In genomic region chr11:70075581-70075980, GRCm38 (mm10) we compare ENCODE assay signal across 13 mouse cellular contexts. TPM values are rescaled to one million over a fixed set of nuclear protein-coding genes. Genes with fewer than 3 reads are reported as not detected.
DNase-seq lines count a peak whose midpoint lies in the region; ATAC-seq and TF ChIP-seq lines count a peak whose summit lies in the region.
"Had no signal": no experiment of that assay in that cellular context is flagged by ENCODE, and none has a peak within 500 bp of the region (broad histone marks: within the 10 kb centered on the region; RNA-seq: fewer than 3 reads in every experiment).

No protein-coding gene starts in this region.

- ATAC-seq in liver, postnatal 0 days: peak; percentile 81

- peak overlapping the region; percentile 77 for H3K27ac ChIP-seq in liver, postnatal 0 days (ENCODE audit: low read depth)
- H3K27ac ChIP-seq: hindbrain, embryonic 13.5 days; limb, embryonic 15.5 days had no signal

- no peaks in the 10 kb centered on the region for H3K9me3 ChIP-seq in liver, postnatal 0 days (ENCODE audit: low read length)
- H3K9me3 ChIP-seq: hindbrain, embryonic 13.5 days; limb, embryonic 15.5 days had no signal

- peak; percentile 78 to 87 for DNase-seq in adrenal gland, adult (ENCODE audit: inconsistent age in 2 of 2, low spot score in 1 of 2)
- no peak for DNase-seq in adrenal gland, postnatal 4 days (ENCODE audit: low spot score in 2 of 2)
- peak; percentile 54 for DNase-seq in MEL-GATA-1-ER (ENCODE audit: extremely low read depth, low read depth)
- peak; percentile 68 for DNase-seq in c-Kit-positive CD71-positive TER-119-positive erythroid progenitor cells, embryonic 14.5 days (ENCODE audit: low spot score)
- DNase-seq in liver, postnatal 0 days: peak; percentile 71
- no peak for DNase-seq in left cerebral cortex, postnatal 4 days
- DNase-seq in cerebellum, postnatal 4 days (ENCODE audit: low spot score in 2 of 2): no peak
- no peak for DNase-seq in kidney, adult 9 months
- DNase-seq: kidney, adult 11 months had no signal

- H3K4me2 ChIP-seq in liver, postnatal 0 days (ENCODE audit: low read depth, low read length): 0 out of 2 replicates have a peak overlapping the region, but pooled peaks have one; percentile 38
- H3K4me2 ChIP-seq: limb, embryonic 15.5 days had no signal

- intact Hi-C loops in left cerebral cortex, postnatal 4 days (cut with DNase I): no loop called here

- no peaks in the 10 kb centered on the region for H3K36me3 ChIP-seq in liver, postnatal 0 days (replicated peaks; ENCODE audit: insufficient read depth, low read length)
- H3K36me3 ChIP-seq: hindbrain, embryonic 13.5 days; limb, embryonic 15.5 days had no signal

- no peak overlapping the region for H3K9ac ChIP-seq in liver, postnatal 0 days (replicated peaks)
- H3K9ac ChIP-seq: hindbrain, embryonic 13.5 days; limb, embryonic 15.5 days had no signal

- no peak overlapping the region for H3K4me3 ChIP-seq in liver, postnatal 0 days (ENCODE audit: low read depth, low read length)
- H3K4me3 ChIP-seq: hindbrain, embryonic 13.5 days; limb, embryonic 15.5 days had no signal

- peaks cover 29% of the 10 kb centered on the region for H3K4me1 ChIP-seq in liver, postnatal 0 days (ENCODE audit: insufficient read depth)

- no peak for TF ChIP-seq CTCF in liver, postnatal 0 days (IDR thresholded peaks at IDR 0.05; ENCODE audit: low read depth)

- peak; percentile 89 for TF ChIP-seq EP300 in liver, postnatal 0 days (IDR thresholded peaks at IDR 0.05; ENCODE audit: low read depth)

- H3K27me3 ChIP-seq in liver, postnatal 0 days (ENCODE audit: insufficient read depth, low read length): no peaks in the 10 kb centered on the region
- H3K27me3 ChIP-seq: hindbrain, embryonic 13.5 days; limb, embryonic 15.5 days had no signal

- WGBS in liver, postnatal 0 days (ENCODE audit: insufficient replicate concordance): 62% methylated on average over 6 of the region's 6 CpGs

RNA-seq across cellular contexts. Expression of gene Asgr2, which starts 16.9 kb away (rescaled TPM):
- 10 to 100 TPM in 1 of 2 experiments, 1 to 10 TPM in 1; 1.8 to 14.6 TPM for total RNA-seq in adrenal gland, postnatal 4 days (2021)
- 48.3 and 53.3 TPM in 2 replicates for polyA plus RNA-seq in liver, postnatal 0 days (2015; fragmentation: Nextera tagmentation; extraction: Ambion mirVana)
- total RNA-seq in left cerebral cortex, postnatal 4 days (2021): not detected
- polyA plus RNA-seq: hindbrain, embryonic 13.5 days had no signal

RNA-seq across cellular contexts. Expression of gene Asgr1, which starts 21.7 kb away (rescaled TPM):
- 10 to 100 TPM in 1 of 2 experiments, 1 to 10 TPM in 1; 1.7 to 33.7 TPM for total RNA-seq in adrenal gland, postnatal 4 days (2021)
- polyA plus RNA-seq in liver, postnatal 0 days (2015; fragmentation: Nextera tagmentation; extraction: Ambion mirVana): 458 and 462 TPM in 2 replicates
- total RNA-seq in left cerebral cortex, postnatal 4 days (2021): 1 to 10 TPM; 3.7 to 3.9 TPM
- total RNA-seq: heart, adult 8-10 months; megakaryocyte, adult 5-6 weeks had no signal

RNA-seq across cellular contexts. Expression of gene Mgl2, which starts 54.5 kb away (rescaled TPM):
- total RNA-seq in adrenal gland, postnatal 4 days (2021): 1 to 10 TPM in 1 of 2 experiments, under 1 TPM in 1; 0.90 to 1.7 TPM
- 1.5 TPM in 2 replicates for polyA plus RNA-seq in liver, postnatal 0 days (2015; fragmentation: Nextera tagmentation; extraction: Ambion mirVana)
- total RNA-seq in left cerebral cortex, postnatal 4 days (2021): under 1 TPM; 0.30 to 0.95 TPM

RNA-seq across cellular contexts. Expression of gene Dlg4, which starts 58.8 kb away (rescaled TPM):
- total RNA-seq in adrenal gland, postnatal 4 days (2021): 10 to 100 TPM; 63.0 to 64.4 TPM
- polyA plus RNA-seq in liver, postnatal 0 days (2015; fragmentation: Nextera tagmentation; extraction: Ambion mirVana): 0.58 and 0.61 TPM in 2 replicates
- 100 to 1,000 TPM; 496 to 497 TPM for total RNA-seq in left cerebral cortex, postnatal 4 days (2021)

Comparison
In these comparisons a context has a peak if more than half of its experiments do, and no peak if none do; other contexts are left out.
1. DNase-seq: peak in adrenal gland, adult (2 of 2), MEL-GATA-1-ER (single experiment), c-Kit-positive CD71-positive TER-119-positive erythroid progenitor cells, embryonic 14.5 days (single experiment) and liver, postnatal 0 days (single experiment); none in adrenal gland, postnatal 4 days (0 of 2), left cerebral cortex, postnatal 4 days (single experiment), cerebellum, postnatal 4 days (0 of 2) and kidney, adult 9 months (single experiment).